Mouse (Mus musculus) thymus, adult 2 months (tissue): ENCODE results near the gene Lmntd2.

ENCODE experiments used
- CTCF ChIP-seq: fragments of 200-500 bp; IDR thresholded peaks from 2 replicates; pipeline ENCODE4 v1.5.1; 2012; ENCODE audit warnings: mild to moderate bottlenecking, control low read depth, low read length, moderate library complexity, borderline replicate concordance; ENCODE audit not compliant: control insufficient read depth, poor library complexity, insufficient read depth; ENCODE audit errors: extremely low read depth
- POLR2A ChIP-seq: fragments of 200-500 bp; IDR thresholded peaks from 2 replicates; pipeline ENCODE4 v1.6.1; 2012; ENCODE audit warnings: mild to moderate bottlenecking, low read length, control low read depth, moderate library complexity; ENCODE audit not compliant: control insufficient read depth, poor library complexity, insufficient read depth; ENCODE audit errors: extremely low read depth

GRCm38 (mm10) chr7:141194830-141195229 is 19.1 kb downstream of the Lmntd2 start:
- TF ChIP-seq POLR2A, result no peak
- no peak for TF ChIP-seq CTCF
